Mouse (Mus musculus) CH12.LX (cell line): Measurements from ENCODE around the gene Pola2. TPM values are rescaled to one million over a fixed set of nuclear protein-coding genes. Genes with fewer than 3 reads are reported as not detected.

Experiments
- DNase-seq: peaks from one replicate; pipeline ENCODE4 v3.0.0-alpha.2; 2013; ENCODE audit errors: extremely low read depth
- H3K27ac ChIP-seq: 2 replicates; pipeline ENCODE4 v1.5.1; 2012; ENCODE audit warnings: low read depth, mild to moderate bottlenecking, control low read depth, moderate library complexity; ENCODE audit not compliant: insufficient read depth
- H3K27me3 ChIP-seq: replicated peaks from 2 replicates; pipeline ENCODE3; 2012; ENCODE audit warnings: inconsistent platforms
- H3K36me3 ChIP-seq, 2 experiments: replicated peaks in 1 of 2; 2 replicates each; pipeline versions ENCODE3 to v1.6.1; 2012; ENCODE audit warnings: inconsistent platforms in 1 of 2, low read length in 1 of 2, mild to moderate bottlenecking in 1 of 2, mixed read lengths in 1 of 2, moderate library complexity in 1 of 2; ENCODE audit not compliant: control insufficient read depth in 1 of 2, insufficient read depth in 1 of 2
- H3K4me1 ChIP-seq, 2 experiments: 2 replicates each; pipeline ENCODE4 v1.6.1; 2012; ENCODE audit warnings: inconsistent platforms in 1 of 2, moderate library complexity in 1 of 2; ENCODE audit not compliant: insufficient read depth in 2 of 2, control insufficient read depth in 1 of 2
- H3K4me2 ChIP-seq: 2 replicates; pipeline ENCODE4 v1.6.1; 2012; ENCODE audit warnings: low read depth, mild to moderate bottlenecking, control low read depth; ENCODE audit not compliant: poor library complexity, insufficient read depth, severe bottlenecking
- H3K4me3 ChIP-seq, 3 experiments: fragments of 150-350 bp in 1 of 3; sonication (generic) in 1 of 3; replicated peaks in 1 of 3; 2 replicates each; pipeline versions ENCODE3 to v1.5.1; 2011 to 2012; ENCODE audit warnings: low read depth in 2 of 3, low read length in 2 of 3, mild to moderate bottlenecking in 2 of 3, moderate library complexity in 2 of 3, control low read depth in 1 of 3, improper control_type of control experiment in 1 of 3, inconsistent platforms in 1 of 3, mixed read lengths in 1 of 3; ENCODE audit not compliant: poor library complexity in 1 of 3
- H3K79me2 ChIP-seq: replicated peaks from 2 replicates; pipeline ENCODE4 v1.6.1; 2012; ENCODE audit warnings: mild to moderate bottlenecking, moderate library complexity; ENCODE audit not compliant: control insufficient read depth, poor library complexity, insufficient read depth, severe bottlenecking; ENCODE audit errors: extremely low read depth
- H3K9ac ChIP-seq: 2 replicates; pipeline ENCODE4 v1.6.1; 2012; ENCODE audit warnings: low read depth, mild to moderate bottlenecking, control low read depth, moderate library complexity; ENCODE audit not compliant: insufficient read depth
- H3K9me3 ChIP-seq: replicated peaks from 2 replicates; pipeline ENCODE3; 2012; ENCODE audit warnings: low read length, inconsistent platforms, mixed read lengths
- BHLHE40 ChIP-seq: IDR thresholded peaks from 2 replicates; pipeline ENCODE4 v1.6.1; 2011; ENCODE audit warnings: mild to moderate bottlenecking, low read depth, low read length, improper control_type of control experiment
- CHD1 ChIP-seq: IDR thresholded peaks from 2 replicates; pipeline ENCODE4 v1.6.1; 2012; ENCODE audit warnings: low read depth, low read length, improper control_type of control experiment, inconsistent platforms
- E2F4 ChIP-seq: IDR thresholded peaks from 2 replicates; pipeline ENCODE4 v1.6.1; 2011; ENCODE audit warnings: low read depth, low read length, improper control_type of control experiment; ENCODE audit not compliant: insufficient replicate concordance
- ETS1 ChIP-seq: conservative IDR thresholded peaks from 2 replicates; pipeline ENCODE4 v1.6.1; 2012; ENCODE audit warnings: low read depth, mild to moderate bottlenecking, inconsistent platforms, low read length, improper control_type of control experiment, moderate library complexity
- GABPA ChIP-seq: IDR thresholded peaks from 2 replicates; pipeline ENCODE4 v1.6.1; 2012; ENCODE audit warnings: low read depth, low read length, improper control_type of control experiment, inconsistent platforms; ENCODE audit not compliant: insufficient replicate concordance
- HCFC1 ChIP-seq: IDR thresholded peaks from 2 replicates; pipeline ENCODE4 v1.6.1; 2012; ENCODE audit warnings: low read depth, mild to moderate bottlenecking, inconsistent platforms, low read length, improper control_type of control experiment
- JUN ChIP-seq: IDR thresholded peaks from 2 replicates; pipeline ENCODE4 v1.6.1; 2011; ENCODE audit warnings: low read depth, mild to moderate bottlenecking, low read length, improper control_type of control experiment, moderate library complexity; ENCODE audit not compliant: insufficient read depth
- JUND ChIP-seq: conservative IDR thresholded peaks from 2 replicates; pipeline ENCODE4 v1.6.1; 2011; ENCODE audit warnings: low read depth, low read length, improper control_type of control experiment
- KAT2A ChIP-seq: IDR thresholded peaks from 2 replicates; pipeline ENCODE4 v1.6.1; 2012; ENCODE audit warnings: low read length, improper control_type of control experiment, inconsistent platforms; ENCODE audit not compliant: insufficient replicate concordance
- MAFK ChIP-seq: IDR thresholded peaks from 2 replicates; pipeline ENCODE4 v1.6.1; 2011; ENCODE audit warnings: low read length, improper control_type of control experiment; ENCODE audit not compliant: insufficient replicate concordance
- MAX ChIP-seq: IDR thresholded peaks from 2 replicates; pipeline ENCODE4 v1.6.1; 2011; ENCODE audit warnings: low read length, improper control_type of control experiment
- MAZ ChIP-seq: IDR thresholded peaks from 2 replicates; pipeline ENCODE4 v1.6.1; 2012; ENCODE audit warnings: low read depth, mild to moderate bottlenecking, inconsistent platforms, low read length, improper control_type of control experiment, moderate library complexity
- MXI1 ChIP-seq: IDR thresholded peaks from 2 replicates; pipeline ENCODE4 v1.6.1; 2011; ENCODE audit warnings: mild to moderate bottlenecking, low read depth, low read length, improper control_type of control experiment
- MYC ChIP-seq: IDR thresholded peaks from 2 replicates; pipeline ENCODE4 v1.6.1; 2011; ENCODE audit warnings: low read depth, mild to moderate bottlenecking, improper control_type of control experiment, low read length
- NELFE ChIP-seq: IDR thresholded peaks from 2 replicates; pipeline ENCODE4 v1.6.1; 2011; ENCODE audit warnings: low read depth, low read length, improper control_type of control experiment
- NRF1 ChIP-seq: IDR thresholded peaks from 2 replicates; pipeline ENCODE4 v1.6.1; 2014; ENCODE audit warnings: low read depth, mild to moderate bottlenecking, inconsistent platforms, low read length, improper control_type of control experiment, moderate library complexity
- PAX5 ChIP-seq: IDR thresholded peaks from 2 replicates; pipeline ENCODE4 v1.6.1; 2012; ENCODE audit warnings: low read length, inconsistent platforms, mixed read lengths
- POLR2A ChIP-seq: IDR thresholded peaks from 2 replicates; pipeline ENCODE4 v1.6.1; 2011; ENCODE audit warnings: low read depth, mild to moderate bottlenecking, improper control_type of control experiment, low read length
- POLR2AphosphoS2 ChIP-seq: IDR thresholded peaks from 2 replicates; pipeline ENCODE4 v1.6.1; 2011; ENCODE audit warnings: low read depth, low read length, improper control_type of control experiment
- RAD21 ChIP-seq: IDR thresholded peaks from 2 replicates; pipeline ENCODE4 v1.6.1; 2011; ENCODE audit warnings: low read depth, mild to moderate bottlenecking, low read length, improper control_type of control experiment, moderate library complexity
- RCOR1 ChIP-seq: conservative IDR thresholded peaks from 2 replicates; pipeline ENCODE4 v1.6.1; 2012; ENCODE audit warnings: low read depth, mild to moderate bottlenecking, inconsistent platforms, low read length, improper control_type of control experiment
- SMC3 ChIP-seq: IDR thresholded peaks from 2 replicates; pipeline ENCODE4 v1.6.1; 2011; ENCODE audit warnings: low read depth, low read length, improper control_type of control experiment
- TBP ChIP-seq: conservative IDR thresholded peaks from 2 replicates; pipeline ENCODE4 v1.6.1; 2011; ENCODE audit warnings: low read depth, low read length, improper control_type of control experiment
- TCF12 ChIP-seq: IDR thresholded peaks from 2 replicates; pipeline ENCODE4 v1.6.1; 2014; ENCODE audit warnings: low read depth, mild to moderate bottlenecking, inconsistent platforms, low read length, improper control_type of control experiment
- UBTF ChIP-seq: IDR thresholded peaks from 2 replicates; pipeline ENCODE4 v1.6.1; 2012; ENCODE audit warnings: low read depth, mild to moderate bottlenecking, inconsistent platforms, low read length, improper control_type of control experiment, moderate library complexity
- USF1 ChIP-seq: IDR thresholded peaks from 2 replicates; pipeline ENCODE4 v1.6.1; 2014; ENCODE audit warnings: low read depth, mild to moderate bottlenecking, inconsistent platforms, low read length, improper control_type of control experiment
- USF2 ChIP-seq: conservative IDR thresholded peaks from 2 replicates; pipeline ENCODE4 v1.6.1; 2011; ENCODE audit warnings: low read depth, low read length, improper control_type of control experiment
- ZC3H11A ChIP-seq: IDR thresholded peaks from 2 replicates; pipeline ENCODE4 v1.6.1; 2012; ENCODE audit warnings: low read depth, mild to moderate bottlenecking, inconsistent platforms, low read length, improper control_type of control experiment
- ZKSCAN1 ChIP-seq: IDR thresholded peaks from 2 replicates; pipeline ENCODE4 v1.6.1; 2012; ENCODE audit warnings: low read depth, inconsistent platforms, low read length, improper control_type of control experiment, borderline replicate concordance
- ZMIZ1 ChIP-seq: IDR thresholded peaks from 2 replicates; pipeline ENCODE4 v1.6.1; 2012; ENCODE audit warnings: low read depth, mild to moderate bottlenecking, inconsistent platforms, low read length, improper control_type of control experiment
- ZNF384 ChIP-seq: IDR thresholded peaks from 2 replicates; pipeline ENCODE4 v1.6.1; 2012; ENCODE audit warnings: low read depth, low read length, improper control_type of control experiment, inconsistent platforms
- dilution Hi-C: fragments of 300-500 bp; cut with MboI; formaldehyde crosslinking; loops from 2 replicates; pipeline ENCODE4 v1.14.3; 2020; ENCODE audit warnings: low sequenced_read_pairs; ENCODE audit not compliant: extremely low pct_unique_long_range_greater_than_20kb, extremely low pct_ligation_motif_present
- in situ Hi-C: fragments of 300-500 bp; cut with MboI; formaldehyde crosslinking; loops from 3 replicates; pipeline ENCODE4 v1.14.3; 2019; ENCODE audit warnings: low sequenced_read_pairs, low pct_ligation_motif_present, low pct_unique_long_range_greater_than_20kb, mixed read lengths
- polyA plus RNA-seq: library from polyadenylated mRNA; unstranded; fragments of >175 nt; gene quantifications from 2 replicates; pipeline ENCODE4 v1.2.1, GENCODE M21; 2012; ENCODE audit warnings: low read depth; ENCODE audit not compliant: insufficient read length
- total RNA-seq, 2 experiments: library from RNA; depleted of rRNA; stranded (reverse); fragments of 300-350 nt in 1 of 2; fragments of >200 nt in 1 of 2; gene quantifications; 2 replicates each; pipeline ENCODE4 v1.2.3; 2012 to 2014

Pola2 gene
- total and polyA plus RNA-seq, 3 experiments = 60.3 to 91.4 (median 71.7) TPM

GRCm38 (mm10) chr19:5953201-5953770, 10.7 kb downstream of the Pola2 start:
- Histone ChIP-seq H3K27ac (no peak overlapping the region), H3K27me3 (no peaks in the 10 kb centered on the region), H3K79me2 (no peaks in the 10 kb centered on the region), H3K4me3 (no peak overlapping the region), H3K9me3 (no peaks in the 10 kb centered on the region), H3K36me3 (peaks cover 77 to 99% of the 10 kb centered on the region in 2 experiments), H3K4me2 (no peak overlapping the region), H3K9ac (no peak overlapping the region), H3K4me1 (peaks cover 0 to 8% of the 10 kb centered on the region in 2 experiments; a peak in 1 of 4 replicates)
- dilution Hi-C loops = no loop called here
- in situ Hi-C loops = no loop called here
- TF ChIP-seq JUND (no peak), MAFK (no peak), TCF12 (no peak), MAZ (no peak), ZKSCAN1 (no peak), NRF1 (no peak), MYC (no peak), KAT2A (no peak), USF1 (no peak), MAX (no peak), RCOR1 (no peak), ZNF384 (no peak), E2F4 (no peak), NELFE (no peak), UBTF (no peak), TBP (no peak), JUN (no peak), SMC3 (no peak)
- no peak for DNase-seq

DNA sequence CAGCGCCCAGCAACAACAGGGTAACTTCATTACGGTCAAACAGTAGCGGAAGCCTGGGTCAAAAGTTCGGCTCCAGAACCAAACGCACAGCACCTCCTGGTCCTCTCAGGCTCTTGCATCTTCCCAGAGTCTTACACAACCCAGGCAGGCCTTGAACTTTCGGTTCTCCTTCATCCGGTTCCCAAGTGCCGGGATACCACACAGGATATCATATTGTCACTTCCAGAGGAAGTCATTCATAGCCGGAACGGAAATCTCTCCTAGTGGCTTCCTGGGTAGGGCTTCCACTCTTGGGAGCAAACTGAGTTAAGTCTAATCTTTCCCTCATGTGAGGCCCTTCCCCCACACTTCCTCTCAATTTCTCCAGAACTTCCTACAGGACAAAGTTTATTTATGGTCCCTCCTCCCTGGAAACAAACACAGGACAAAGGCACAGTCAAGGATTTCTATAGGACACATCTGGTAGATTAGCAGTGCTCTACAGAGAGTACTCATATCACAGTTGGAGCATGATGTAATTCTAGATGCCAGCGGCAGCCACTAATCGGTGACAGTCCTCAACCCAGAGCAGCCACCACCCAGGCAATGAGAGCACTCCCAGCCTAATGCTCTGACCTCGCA, 11.8 kb downstream of the Pola2 start:
- Histone ChIP-seq H3K27me3 (no peaks in the 10 kb centered on the region), H3K4me2 (no peak overlapping the region), H3K27ac (no peak overlapping the region), H3K36me3 (peaks cover 80 to 100% of the 10 kb centered on the region in 2 experiments), H3K9me3 (no peaks in the 10 kb centered on the region), H3K4me3 (no peak overlapping the region), H3K9ac (no peak overlapping the region), H3K4me1 (peaks cover 0 to 8% of the 10 kb centered on the region in 2 experiments; a peak in 1 of 4 replicates), H3K79me2 (no peaks in the 10 kb centered on the region)
- no peak for DNase-seq
- TF ChIP-seq MAZ (no peak), PAX5 (no peak), ZMIZ1 (no peak), POLR2AphosphoS2 (no peak), CHD1 (no peak), USF2 (no peak), POLR2A (no peak), ETS1 (no peak), ZC3H11A (no peak), SMC3 (no peak), NELFE (no peak), BHLHE40 (no peak), MYC (no peak), RCOR1 (no peak), RAD21 (no peak), MXI1 (no peak), GABPA (no peak), HCFC1 (no peak)
- dilution Hi-C loops (no loop called here), in situ Hi-C loops (no loop called here)
